Mouse (Mus musculus) bone marrow macrophage, adult 2 months (primary cell): ENCODE measurements around the gene 4933411K16Rik. TPM values are rescaled to one million over a fixed set of nuclear protein-coding genes. Genes with fewer than 3 reads are reported as not detected.

Experiments used
- H3K27ac ChIP-seq: 2 replicates; pipeline ENCODE4 v1.5.1; 2012; ENCODE audit warnings: low read depth, low read length; ENCODE audit not compliant: insufficient read depth
- H3K4me1 ChIP-seq: 2 replicates; pipeline ENCODE4 v1.6.1; 2012; ENCODE audit warnings: low read length; ENCODE audit not compliant: control insufficient read depth, insufficient read depth
- H3K4me3 ChIP-seq: 2 replicates; pipeline ENCODE4 v1.5.1; 2012; ENCODE audit warnings: mild to moderate bottlenecking, low read length, moderate library complexity; ENCODE audit not compliant: insufficient read depth
- CTCF ChIP-seq: IDR thresholded peaks from 2 replicates; pipeline ENCODE4 v1.5.1; 2012; ENCODE audit warnings: low read depth, mild to moderate bottlenecking, low read length, moderate library complexity
- POLR2A ChIP-seq: IDR thresholded peaks from 2 replicates; pipeline ENCODE4 v1.6.1; 2012; ENCODE audit warnings: mild to moderate bottlenecking, low read depth, low read length, borderline replicate concordance
- polyA plus RNA-seq: library from polyadenylated mRNA; stranded (reverse); fragments of >200 nt; gene quantifications from 2 replicates; pipeline ENCODE4 v1.2.4, GENCODE M21; 2012; ENCODE audit not compliant: missing spikeins, insufficient read depth, insufficient read length

4933411K16Rik gene
- polyA plus RNA-seq = 0.54 TPM in 1 of 2 replicates, not detected in the other

- no peak for TF ChIP-seq CTCF
- TF ChIP-seq POLR2A = no peak
- Histone ChIP-seq H3K27ac (no peak within 1 kb of the TSS), H3K4me3 (no peak within 1 kb of the TSS), H3K4me1 (peaks cover 10% of the 10 kb centered on the region)
Measured at GRCm38 (mm10) chr19:42051948-42052347, at the start of gene 4933411K16Rik. 4933411K16Rik (plus strand) TSS chr19:42052248.

GRCm38 (mm10) chr19:42004258-42004657 lies 47.8 kb upstream of the 4933411K16Rik start:
- Histone ChIP-seq H3K4me3 (no peak overlapping the region), H3K4me1 (peaks cover 86% of the 10 kb centered on the region), H3K27ac (peak overlapping the region; percentile 38; the same call in 1 of the 2 replicates)
- TF ChIP-seq POLR2A = no peak
- TF ChIP-seq CTCF = no peak

DNA sequence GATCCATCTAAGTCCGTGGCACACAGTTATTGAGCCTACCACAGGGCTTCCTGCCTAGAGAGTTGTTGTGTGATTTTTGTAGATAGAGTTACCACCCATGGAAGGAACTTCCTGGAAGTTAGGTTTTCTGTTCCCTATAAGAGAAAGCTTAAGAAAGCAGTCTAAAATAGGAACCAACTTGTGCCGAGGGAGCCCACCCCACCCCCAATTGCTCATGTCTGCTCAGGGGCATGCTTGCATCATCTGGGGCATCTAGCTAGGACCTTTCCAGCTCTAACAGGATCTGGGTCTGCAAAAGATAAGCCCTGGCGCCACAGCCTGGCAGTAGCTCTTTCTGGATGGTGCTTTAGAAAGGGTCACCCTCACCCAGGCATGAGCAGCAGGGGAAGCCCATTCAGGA lies 46.4 kb upstream of the 4933411K16Rik start:
- peak overlapping the region; percentile 91 for H3K27ac ChIP-seq
- H3K4me3 ChIP-seq = peak overlapping the region; percentile 43
- peaks cover 83% of the 10 kb centered on the region for H3K4me1 ChIP-seq
- no peak for TF ChIP-seq POLR2A
- TF ChIP-seq CTCF = no peak

- peak overlapping the region; percentile 19 for H3K27ac ChIP-seq
- H3K4me3 ChIP-seq = no peak overlapping the region
- TF ChIP-seq CTCF (no peak), POLR2A (no peak)
- peaks cover 74% of the 10 kb centered on the region for H3K4me1 ChIP-seq
Measured at GRCm38 (mm10) chr19:42006568-42006967, 45.5 kb upstream of the 4933411K16Rik start.

- Histone ChIP-seq H3K4me3 (no peak overlapping the region), H3K27ac (no peak overlapping the region), H3K4me1 (peaks cover 57% of the 10 kb centered on the region)
- TF ChIP-seq POLR2A (no peak), CTCF (no peak)
Measured at GRCm38 (mm10) chr19:42008586-42008985, 43.5 kb upstream of the 4933411K16Rik start.

DNA sequence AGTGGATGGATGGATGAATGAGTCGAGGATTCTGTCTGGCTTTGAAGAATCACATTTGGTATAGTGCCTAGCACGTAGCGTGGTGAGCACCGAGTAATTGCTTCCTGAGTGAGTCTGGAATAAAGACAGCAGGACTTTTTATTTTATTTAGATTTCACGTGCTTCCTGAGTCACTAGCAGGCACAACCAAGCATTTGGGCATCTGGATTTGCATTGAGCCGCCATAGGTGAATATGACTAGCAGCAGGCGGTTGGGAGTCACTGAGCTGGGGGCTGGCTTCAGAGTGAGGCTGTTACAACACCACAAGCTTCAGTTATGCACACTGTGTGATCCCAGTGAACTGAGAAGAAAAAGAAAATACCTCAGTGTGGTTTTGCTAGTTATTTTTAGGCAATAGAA lies 43.0 kb upstream of the 4933411K16Rik start:
- H3K4me1 ChIP-seq = peaks cover 52% of the 10 kb centered on the region
- no peak overlapping the region for H3K27ac ChIP-seq
- TF ChIP-seq CTCF (no peak), POLR2A (no peak)
- no peak overlapping the region for H3K4me3 ChIP-seq

- H3K4me3 ChIP-seq = no peak overlapping the region
- no peak overlapping the region for H3K27ac ChIP-seq
- TF ChIP-seq CTCF = no peak
- H3K4me1 ChIP-seq = peaks cover 39% of the 10 kb centered on the region
Measured at GRCm38 (mm10) chr19:42010436-42010835, 41.6 kb upstream of the 4933411K16Rik start.

GRCm38 (mm10) chr19:42011123-42011522 lies 40.9 kb upstream of the 4933411K16Rik start:
- no peak overlapping the region for H3K27ac ChIP-seq
- TF ChIP-seq POLR2A = no peak
- TF ChIP-seq CTCF = no peak
- peaks cover 41% of the 10 kb centered on the region for H3K4me1 ChIP-seq
- H3K4me3 ChIP-seq = no peak overlapping the region

DNA sequence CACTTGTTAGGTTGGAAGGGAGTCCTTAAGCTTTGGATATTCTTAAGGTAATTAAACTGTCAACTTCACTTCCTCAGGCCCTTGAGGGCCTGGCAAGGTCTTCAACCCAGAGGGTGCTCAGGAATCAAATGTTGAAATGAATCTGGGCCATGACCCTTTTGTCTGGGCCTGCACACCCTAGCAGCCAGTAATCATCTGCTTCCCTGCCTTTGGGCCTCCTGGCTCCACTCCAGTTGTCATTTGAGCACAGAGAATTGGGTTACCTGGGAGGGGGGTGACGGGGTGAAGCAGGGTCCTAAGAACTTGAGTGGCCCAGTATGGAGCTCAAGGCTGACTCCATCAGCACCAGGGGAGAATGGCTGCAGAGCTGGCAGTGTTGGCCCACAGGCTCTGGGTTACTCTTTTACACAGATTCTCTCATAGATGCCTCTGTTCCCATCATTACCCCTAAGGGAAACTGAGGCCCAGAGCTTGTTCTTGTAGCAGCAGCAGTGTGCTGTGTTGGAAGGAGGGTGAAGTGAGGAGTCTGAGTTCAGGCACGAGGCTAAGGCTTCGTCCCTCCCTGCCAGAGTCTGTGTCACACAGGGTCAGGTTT lies 37.7 kb upstream of the 4933411K16Rik start:
- Histone ChIP-seq H3K4me1 (peaks cover 41% of the 10 kb centered on the region), H3K4me3 (no peak overlapping the region), H3K27ac (no peak overlapping the region)
- TF ChIP-seq POLR2A (no peak), CTCF (no peak)

DNA sequence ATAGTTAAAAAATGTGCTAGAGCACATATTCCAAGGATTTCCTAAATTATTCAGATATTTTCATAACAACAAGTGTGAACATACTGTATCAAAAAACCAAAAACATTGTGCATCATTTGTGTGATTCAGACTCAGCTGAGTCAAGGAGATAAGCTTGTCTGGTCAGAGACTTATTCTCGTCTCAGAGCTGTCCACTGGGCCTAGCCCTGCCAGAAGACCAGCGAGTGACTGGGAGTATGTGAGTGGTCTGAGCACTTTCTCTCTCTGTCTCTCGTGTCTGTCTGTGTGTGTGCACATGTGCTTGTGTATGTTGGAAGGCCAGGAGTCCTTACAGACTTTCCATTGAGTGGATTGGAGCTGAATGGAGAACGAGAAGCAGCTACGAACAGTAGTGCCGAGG lies 37.0 kb upstream of the 4933411K16Rik start:
- Histone ChIP-seq H3K4me1 (peaks cover 41% of the 10 kb centered on the region), H3K4me3 (no peak overlapping the region), H3K27ac (no peak overlapping the region)
- TF ChIP-seq POLR2A = no peak
- no peak for TF ChIP-seq CTCF

DNA sequence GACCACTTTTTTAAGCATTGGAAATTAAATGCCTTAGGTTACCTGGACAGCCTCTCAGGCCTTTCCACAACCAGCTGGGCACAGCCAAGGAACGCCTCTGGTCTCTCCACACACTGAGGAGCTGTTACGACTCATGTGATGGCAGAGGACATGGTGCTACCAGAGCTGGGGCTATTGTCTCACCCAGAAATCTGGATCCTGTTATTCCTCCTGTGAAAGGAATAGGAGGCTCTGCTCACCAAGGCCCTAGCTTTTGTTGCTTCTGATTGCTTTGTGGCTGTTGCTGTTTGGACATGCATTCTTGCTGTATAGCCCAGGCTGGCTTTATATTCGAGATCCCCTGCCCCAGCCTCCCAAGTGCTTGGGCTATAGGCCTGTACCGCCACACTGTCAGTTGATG lies 35.8 kb upstream of the 4933411K16Rik start:
- no peak for TF ChIP-seq CTCF
- no peak for TF ChIP-seq POLR2A
- H3K4me3 ChIP-seq = no peak overlapping the region
- peaks cover 50% of the 10 kb centered on the region for H3K4me1 ChIP-seq
- peak overlapping the region; percentile 80 for H3K27ac ChIP-seq
